Mouse (Mus musculus): ENCODE data around the gene Il4i1. TPM values are rescaled to one million over a fixed set of nuclear protein-coding genes. Genes with fewer than 3 reads are reported as not detected.

Il4i1 gene
- total RNA-seq, 1 experiment from 2014 or later, result 3.7 TPM

GRCm38 (mm10) chr7:44877833-44878232 lies 61.6 kb downstream of the Il4i1 start:
- ATAC-seq (replicated peaks; ENCODE audit: insufficient number of reproducible peaks, low FRiP score, low TSS enrichment, poor library complexity, severe bottlenecking), result no peak

- ATAC-seq (replicated peaks; ENCODE audit: insufficient number of reproducible peaks, low FRiP score, low TSS enrichment, poor library complexity, severe bottlenecking), result no peak
These were observed 66.8 kb downstream of the Il4i1 start for GRCm38 (mm10) chr7:44883036-44883435.

- no peak for ATAC-seq (replicated peaks; ENCODE audit: insufficient number of reproducible peaks, low FRiP score, low TSS enrichment, poor library complexity, severe bottlenecking)
These were observed 68.5 kb downstream of the Il4i1 start for GRCm38 (mm10) chr7:44884637-44885036.

- no peak for ATAC-seq (replicated peaks; ENCODE audit: insufficient number of reproducible peaks, low FRiP score, low TSS enrichment, poor library complexity, severe bottlenecking)
These were observed 70.8 kb downstream of the Il4i1 start for GRCm38 (mm10) chr7:44886964-44887363.

- no peak for ATAC-seq (replicated peaks; ENCODE audit: insufficient number of reproducible peaks, low FRiP score, low TSS enrichment, poor library complexity, severe bottlenecking)
These were observed 72.3 kb downstream of the Il4i1 start for GRCm38 (mm10) chr7:44888256-44889105.

GRCm38 (mm10) chr7:44890180-44890579 lies 74.0 kb downstream of the Il4i1 start:
- ATAC-seq (replicated peaks; ENCODE audit: insufficient number of reproducible peaks, low FRiP score, low TSS enrichment, poor library complexity, severe bottlenecking), result no peak

Other genes with a start within 250 kb of the Il4i1 start
- gene Napsa, start 244.0 kb upstream of the Il4i1 start, total RNA-seq (2017), result 162 to 248 TPM (median 207 TPM) in 3 replicates
- 0.19 to 0.43 TPM (median 0.38 TPM) in 3 replicates for gene Kcnc3, start 225.7 kb upstream of the Il4i1 start, total RNA-seq (2017)
- gene Myh14, start 145.5 kb upstream of the Il4i1 start, total RNA-seq (2017), result not detected in 3 replicates
- not detected in 3 replicates for gene Izumo2, start 107.6 kb upstream of the Il4i1 start, total RNA-seq (2017)
- gene Vrk3, start 68.0 kb upstream of the Il4i1 start, total RNA-seq (2017), result 33.2 to 49.0 TPM (median 42.5 TPM) in 3 replicates
- gene Zfp473, start 65.3 kb upstream of the Il4i1 start, total RNA-seq (2017), result 0.75 to 2.0 TPM (median 1.0 TPM) in 3 replicates
- 34.3 to 35.3 TPM (median 35.2 TPM) in 3 replicates for gene Nup62, start 299 bp upstream of the Il4i1 start, total RNA-seq (2017)
- 1.1 to 2.8 TPM (median 2.8 TPM) in 3 replicates for gene Atf5, start 271 bp downstream of the Il4i1 start, total RNA-seq (2017)
- gene Akt1s1, start 32.6 kb downstream of the Il4i1 start, total RNA-seq (2017), result 11.6 to 33.0 TPM (median 13.0 TPM) in 3 replicates
- gene Tbc1d17, start 32.7 kb downstream of the Il4i1 start, total RNA-seq (2017), result 33.8 to 69.8 TPM (median 57.7 TPM) in 3 replicates
- gene Pnkp, start 40.8 kb downstream of the Il4i1 start, total RNA-seq (2017), result 68.9 to 89.5 TPM (median 71.5 TPM) in 3 replicates
- 7.2 to 11.9 TPM (median 7.4 TPM) in 3 replicates for gene Ptov1, start 53.4 kb downstream of the Il4i1 start, total RNA-seq (2017)
- 8.2 to 15.1 TPM (median 8.9 TPM) in 3 replicates for gene Med25, start 76.3 kb downstream of the Il4i1 start, total RNA-seq (2017)
- 10.8 to 19.1 TPM (median 16.1 TPM) in 3 replicates for gene Fuz, start 79.7 kb downstream of the Il4i1 start, total RNA-seq (2017)
- 10.3 to 21.7 TPM (median 21.0 TPM) in 3 replicates for gene Ap2a1, start 113.1 kb downstream of the Il4i1 start, total RNA-seq (2017)
- gene Tsks, start 126.8 kb downstream of the Il4i1 start, total RNA-seq (2017), result not detected in 3 replicates
- not detected in 3 replicates for gene Cpt1c, start 158.5 kb downstream of the Il4i1 start, total RNA-seq (2017)
- 57.2 to 80.2 TPM (median 58.1 TPM) in 3 replicates for gene Prmt1, start 170.2 kb downstream of the Il4i1 start, total RNA-seq (2017)
- 83.1 to 122 TPM (median 104 TPM) in 3 replicates for gene Irf3, start 181.3 kb downstream of the Il4i1 start, total RNA-seq (2017)
- 2.7 to 13.0 TPM (median 7.7 TPM) in 3 replicates for gene Bcl2l12, start 182.3 kb downstream of the Il4i1 start, total RNA-seq (2017)
- gene Scaf1, start 200.0 kb downstream of the Il4i1 start, total RNA-seq (2017), result 15.3 to 21.1 TPM (median 16.7 TPM) in 3 replicates
- gene Rras, start 201.6 kb downstream of the Il4i1 start, total RNA-seq (2017), result 43.0 to 51.7 TPM (median 49.7 TPM) in 3 replicates
- 1.6 to 5.0 TPM (median 2.0 TPM) in 3 replicates for gene Prr12, start 236.5 kb downstream of the Il4i1 start, total RNA-seq (2017)
- 45.8 to 57.3 TPM (median 52.8 TPM) in 3 replicates for gene Nosip, start 246.0 kb downstream of the Il4i1 start, total RNA-seq (2017)
- 1.5 to 12.8 TPM (median 3.7 TPM) in 3 replicates for gene Prrg2, start 246.3 kb downstream of the Il4i1 start, total RNA-seq (2017)

All from monocyte, adult 5-6 weeks (primary cell).